Mouse (Mus musculus): ENCODE measurements around the gene 9130008F23Rik. TPM values are rescaled to one million over a fixed set of nuclear protein-coding genes. Genes with fewer than 3 reads are reported as not detected.

9130008F23Rik gene
- total RNA-seq, 1 experiment = 3.5 TPM

DNA sequence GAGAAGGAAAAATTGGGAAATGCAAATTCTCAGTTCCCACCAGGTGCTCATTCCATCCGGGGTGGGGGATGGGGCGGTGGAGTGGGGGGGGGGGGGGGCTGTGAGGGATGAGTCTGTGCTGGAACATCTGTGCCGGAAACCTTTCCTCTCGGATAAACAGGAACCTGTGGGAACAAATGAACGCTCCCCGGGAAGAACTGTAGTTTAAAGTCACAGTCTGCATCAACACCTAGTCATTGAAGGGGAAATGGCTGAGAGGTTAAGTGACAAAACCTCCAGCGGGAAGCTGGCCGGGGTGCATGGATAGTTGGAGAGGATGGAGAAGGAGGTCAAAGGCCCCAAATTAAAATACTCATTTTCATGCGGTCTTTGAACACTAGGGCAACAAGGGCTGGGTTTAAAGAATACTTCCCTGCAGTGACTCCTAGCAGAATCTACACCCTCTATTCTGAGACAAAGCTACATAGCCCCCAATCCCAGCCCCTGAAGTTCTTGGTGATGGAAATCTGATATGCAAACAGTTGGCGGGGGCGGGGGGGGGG, 23.8 kb upstream of the 9130008F23Rik start:
- Histone ChIP-seq H3K4me3 (ENCODE audit: insufficient read depth in 1 of 2, low read depth in 1 of 2, low read length in 2 of 2, poor library complexity in 1 of 2, severe bottlenecking in 1 of 2) (no peak overlapping the region), H3K9me3 (ENCODE audit: control insufficient read depth, insufficient read depth, low read depth, low read length) (no peaks in the 10 kb centered on the region), H3K27ac (ENCODE audit: insufficient read depth, low read depth, low read length, poor library complexity, severe bottlenecking) (no peak overlapping the region), H3K9ac (ENCODE audit: insufficient read depth, low read depth, low read length, poor library complexity, severe bottlenecking) (no peak overlapping the region), H3K36me3 (ENCODE audit: control insufficient read depth, insufficient read depth, low read length, poor library complexity, severe bottlenecking) (no peaks in the 10 kb centered on the region), H3K4me1 (ENCODE audit: control insufficient read depth in 2 of 2, insufficient read depth in 2 of 2, low read length in 2 of 2, poor library complexity in 1 of 2) (peaks cover 0 to 8% of the 10 kb centered on the region in 2 experiments; a peak in 2 of 4 replicates)
- no peak for TF ChIP-seq MAFK (IDR thresholded peaks at IDR 0.05; ENCODE audit: insufficient read depth, low read depth, low read length)
- no peak for TF ChIP-seq CHD2 (IDR thresholded peaks at IDR 0.05; ENCODE audit: low read depth, low read length)
- no peak for TF ChIP-seq ZC3H11A (IDR thresholded peaks at IDR 0.05; ENCODE audit: borderline replicate concordance, low read depth, low read length)
- no peak for TF ChIP-seq HCFC1 (IDR thresholded peaks at IDR 0.05; ENCODE audit: borderline replicate concordance, insufficient read depth, low read length)
- no peak for TF ChIP-seq ZNF384 (IDR thresholded peaks at IDR 0.05; ENCODE audit: low read depth, low read length)
- no peak for DNase-seq (ENCODE audit: low read depth, low spot score)
- in situ Hi-C loops (cut with MboI; ENCODE audit: low sequenced_read_pairs in 2 of 2, unreplicated experiment in 2 of 2) = no loop called here

DNA sequence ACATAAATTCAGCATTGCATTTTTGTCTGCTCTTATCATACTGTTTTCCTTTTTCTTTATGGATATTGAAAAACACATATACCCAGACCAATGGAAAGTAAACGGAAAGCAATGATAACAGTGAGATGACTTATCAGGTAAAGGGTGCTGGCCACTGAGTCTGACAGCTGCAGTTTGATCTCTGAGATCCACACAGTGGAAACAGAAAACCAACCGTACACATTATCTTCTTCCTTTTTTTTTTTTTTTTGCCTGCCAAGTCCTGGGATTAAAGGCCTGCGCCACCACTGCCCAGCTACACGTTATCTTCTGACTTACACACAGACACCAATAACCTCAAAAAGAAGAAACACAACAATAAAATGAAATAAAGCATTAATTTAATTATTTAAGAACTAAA, 23.0 kb upstream of the 9130008F23Rik start:
- no peak overlapping the region for H3K4me3 ChIP-seq (ENCODE audit: insufficient read depth in 1 of 2, low read depth in 1 of 2, low read length in 2 of 2, poor library complexity in 1 of 2, severe bottlenecking in 1 of 2)
- no peaks in the 10 kb centered on the region for H3K36me3 ChIP-seq (ENCODE audit: control insufficient read depth, insufficient read depth, low read length, poor library complexity, severe bottlenecking)
- no peak overlapping the region for H3K27ac ChIP-seq (ENCODE audit: insufficient read depth, low read depth, low read length, poor library complexity, severe bottlenecking)
- in situ Hi-C loops (cut with MboI; ENCODE audit: low sequenced_read_pairs in 2 of 2, unreplicated experiment in 2 of 2) = no loop called here
- H3K9me3 ChIP-seq (ENCODE audit: control insufficient read depth, insufficient read depth, low read depth, low read length) = no peaks in the 10 kb centered on the region
- no peak for DNase-seq (ENCODE audit: low read depth, low spot score)
- TF ChIP-seq HCFC1 (IDR thresholded peaks at IDR 0.05; ENCODE audit: borderline replicate concordance, insufficient read depth, low read length) = no peak
- no peak for TF ChIP-seq MAFK (IDR thresholded peaks at IDR 0.05; ENCODE audit: insufficient read depth, low read depth, low read length)
- TF ChIP-seq ZNF384 (IDR thresholded peaks at IDR 0.05; ENCODE audit: low read depth, low read length) = no peak
- no peak for TF ChIP-seq ZC3H11A (IDR thresholded peaks at IDR 0.05; ENCODE audit: borderline replicate concordance, low read depth, low read length)
- no peak for TF ChIP-seq CHD2 (IDR thresholded peaks at IDR 0.05; ENCODE audit: low read depth, low read length)
- H3K9ac ChIP-seq (ENCODE audit: insufficient read depth, low read depth, low read length, poor library complexity, severe bottlenecking) = no peak overlapping the region
- peaks cover 0 to 8% of the 10 kb centered on the region in 2 experiments; a peak in 2 of 4 replicates for H3K4me1 ChIP-seq (ENCODE audit: control insufficient read depth in 2 of 2, insufficient read depth in 2 of 2, low read length in 2 of 2, poor library complexity in 1 of 2)

DNA sequence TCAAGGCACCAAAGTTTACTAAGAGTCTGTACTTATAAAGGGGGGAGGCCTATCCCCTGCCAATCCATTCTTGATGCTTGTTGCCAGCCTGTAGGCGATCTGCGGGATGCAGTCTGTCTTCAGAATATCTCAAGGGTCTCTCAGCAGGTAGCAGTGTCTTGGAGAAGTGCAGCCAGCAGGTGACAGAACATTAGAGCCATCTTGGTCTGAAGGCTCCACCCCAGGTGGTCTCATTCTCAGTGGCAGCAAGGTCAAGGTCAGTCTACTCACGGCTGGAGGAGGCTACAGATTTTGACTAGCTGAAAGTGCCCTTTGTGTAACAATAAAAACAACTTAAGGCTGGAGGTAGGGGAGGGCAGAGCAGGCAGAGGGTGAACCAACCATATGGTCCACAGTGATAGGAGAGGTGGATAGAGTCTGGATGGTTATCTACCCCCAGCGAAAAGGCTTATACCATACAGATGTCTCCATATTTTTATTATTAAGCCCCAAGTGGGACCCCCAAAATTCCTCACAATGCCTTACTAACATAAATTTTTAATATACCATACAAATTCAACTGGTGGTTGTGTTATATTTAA, 19.5 kb upstream of the 9130008F23Rik start:
- Histone ChIP-seq H3K27ac (ENCODE audit: insufficient read depth, low read depth, low read length, poor library complexity, severe bottlenecking) (no peak overlapping the region), H3K4me1 (ENCODE audit: control insufficient read depth in 2 of 2, insufficient read depth in 2 of 2, low read length in 2 of 2, poor library complexity in 1 of 2) (peaks cover 0 to 7% of the 10 kb centered on the region in 2 experiments; a peak in 2 of 4 replicates), H3K36me3 (ENCODE audit: control insufficient read depth, insufficient read depth, low read length, poor library complexity, severe bottlenecking) (no peaks in the 10 kb centered on the region), H3K9ac (ENCODE audit: insufficient read depth, low read depth, low read length, poor library complexity, severe bottlenecking) (no peak overlapping the region), H3K9me3 (ENCODE audit: control insufficient read depth, insufficient read depth, low read depth, low read length) (no peaks in the 10 kb centered on the region), H3K4me3 (ENCODE audit: insufficient read depth in 1 of 2, low read depth in 1 of 2, low read length in 2 of 2, poor library complexity in 1 of 2, severe bottlenecking in 1 of 2) (no peak overlapping the region)
- no peak for DNase-seq (ENCODE audit: low read depth, low spot score)
- in situ Hi-C loops (cut with MboI; ENCODE audit: low sequenced_read_pairs in 2 of 2, unreplicated experiment in 2 of 2) = no loop called here
- TF ChIP-seq ZNF384 (IDR thresholded peaks at IDR 0.05; ENCODE audit: low read depth, low read length) = no peak
- no peak for TF ChIP-seq MAFK (IDR thresholded peaks at IDR 0.05; ENCODE audit: insufficient read depth, low read depth, low read length)
- no peak for TF ChIP-seq HCFC1 (IDR thresholded peaks at IDR 0.05; ENCODE audit: borderline replicate concordance, insufficient read depth, low read length)
- TF ChIP-seq ZC3H11A (IDR thresholded peaks at IDR 0.05; ENCODE audit: borderline replicate concordance, low read depth, low read length) = no peak
- no peak for TF ChIP-seq CHD2 (IDR thresholded peaks at IDR 0.05; ENCODE audit: low read depth, low read length)

DNA sequence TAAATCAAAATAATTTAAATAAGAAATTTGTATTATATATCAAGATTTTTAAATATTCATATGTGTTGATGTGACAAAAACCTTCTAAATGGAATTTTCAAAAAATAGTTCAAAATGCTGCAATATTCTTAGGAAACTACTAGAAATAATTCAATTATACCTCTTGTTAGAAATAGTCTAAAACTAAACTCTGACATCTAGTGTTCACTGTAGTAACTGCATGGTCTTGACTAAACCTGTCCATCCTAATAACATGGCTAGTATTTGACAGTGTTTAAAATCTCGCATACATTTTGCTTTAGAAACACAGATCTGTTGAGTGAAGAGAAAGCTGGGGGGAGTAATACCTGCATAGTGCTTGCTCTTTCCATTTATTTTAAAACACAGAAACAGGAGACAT, 16.5 kb upstream of the 9130008F23Rik start:
- Histone ChIP-seq H3K36me3 (ENCODE audit: control insufficient read depth, insufficient read depth, low read length, poor library complexity, severe bottlenecking) (no peaks in the 10 kb centered on the region), H3K9ac (ENCODE audit: insufficient read depth, low read depth, low read length, poor library complexity, severe bottlenecking) (no peak overlapping the region), H3K4me3 (ENCODE audit: insufficient read depth in 1 of 2, low read depth in 1 of 2, low read length in 2 of 2, poor library complexity in 1 of 2, severe bottlenecking in 1 of 2) (no peak overlapping the region), H3K9me3 (ENCODE audit: control insufficient read depth, insufficient read depth, low read depth, low read length) (no peaks in the 10 kb centered on the region), H3K27ac (ENCODE audit: insufficient read depth, low read depth, low read length, poor library complexity, severe bottlenecking) (no peak overlapping the region), H3K4me1 (ENCODE audit: control insufficient read depth in 2 of 2, insufficient read depth in 2 of 2, low read length in 2 of 2, poor library complexity in 1 of 2) (peaks cover 2 to 5% of the 10 kb centered on the region in 2 experiments; a peak in 2 of 4 replicates)
- DNase-seq (ENCODE audit: low read depth, low spot score) = no peak
- in situ Hi-C loops (cut with MboI; ENCODE audit: low sequenced_read_pairs in 2 of 2, unreplicated experiment in 2 of 2) = no loop called here
- TF ChIP-seq CHD2 (IDR thresholded peaks at IDR 0.05; ENCODE audit: low read depth, low read length) (no peak), ZNF384 (IDR thresholded peaks at IDR 0.05; ENCODE audit: low read depth, low read length) (no peak), HCFC1 (IDR thresholded peaks at IDR 0.05; ENCODE audit: borderline replicate concordance, insufficient read depth, low read length) (no peak), ZC3H11A (IDR thresholded peaks at IDR 0.05; ENCODE audit: borderline replicate concordance, low read depth, low read length) (no peak), MAFK (IDR thresholded peaks at IDR 0.05; ENCODE audit: insufficient read depth, low read depth, low read length) (no peak)
